Mouse (Mus musculus): ENCODE results near the gene Gm8229. TPM values are rescaled to one million over a fixed set of nuclear protein-coding genes. Genes with fewer than 3 reads are reported as not detected.

Gene Gm8229
- polyA plus RNA-seq (2012; rRNA removed) = not detected in 2 replicates

GRCm38 (mm10) chr14:44365057-44365456 is at the start of gene Gm8229:
Gm8229 (plus strand) TSS chr14:44365357.

GRCm38 (mm10) chr14:44338484-44338883 is 26.7 kb upstream of the Gm8229 start, which contains the start of gene Gm5930:
Gm5930 (minus strand) TSS chr14:44338584.

GRCm38 (mm10) chr14:44410588-44410987 is 45.4 kb downstream of the Gm8229 start, which contains the start of gene Gm3371:
Gm3371 (minus strand) TSS chr14:44410688.

Other genes starting within 250 kb of the Gm8229 start
- gene Gm3327, start 241.5 kb upstream of the Gm8229 start, polyA plus RNA-seq (2012; rRNA removed) = not detected in 2 replicates
- not detected in 2 replicates for gene Gm8212, start 167.7 kb upstream of the Gm8229 start, polyA plus RNA-seq (2012; rRNA removed)
- not detected in 2 replicates for gene 4930503E14Rik, start 152.1 kb upstream of the Gm8229 start, polyA plus RNA-seq (2012; rRNA removed)
- not detected in 2 replicates for gene Gm8220, start 79.8 kb upstream of the Gm8229 start, polyA plus RNA-seq (2012; rRNA removed)
- gene Gm5930, start 26.8 kb upstream of the Gm8229 start, polyA plus RNA-seq (2012; rRNA removed) = not detected in 2 replicates
- not detected in 2 replicates for gene Gm3371, start 45.3 kb downstream of the Gm8229 start, polyA plus RNA-seq (2012; rRNA removed)
- not detected in 2 replicates for gene Gm8232, start 68.3 kb downstream of the Gm8229 start, polyA plus RNA-seq (2012; rRNA removed)
- gene BC061237, start 127.1 kb downstream of the Gm8229 start, polyA plus RNA-seq (2012; rRNA removed) = not detected in 2 replicates
- gene Gm17093, start 152.9 kb downstream of the Gm8229 start, polyA plus RNA-seq (2012; rRNA removed) = not detected in 2 replicates
- not detected in 2 replicates for gene Gm8247, start 217.8 kb downstream of the Gm8229 start, polyA plus RNA-seq (2012; rRNA removed)

All from liver, embryonic 14 days (tissue).